Mouse (Mus musculus) hindbrain, embryonic 11.5 days (tissue): ENCODE results near the gene Ppat. TPM values are rescaled to one million over a fixed set of nuclear protein-coding genes. Genes with fewer than 3 reads are reported as not detected.

Experiments used
- ATAC-seq: fragments of 200-750 bp; cut with Nextera tagmentation; 2 replicates; pipeline ENCODE4 v1.8.0; 2017; ENCODE audit warnings: mild to moderate bottlenecking, moderate TSS enrichment, moderate library complexity; ENCODE audit not compliant: low FRiP score
- DNase-seq: peaks from one replicate; pipeline ENCODE4 v3.0.0-alpha.2; 2015; ENCODE audit warnings: low spot score
- H3K27ac ChIP-seq: fragments of 300-500 bp; sonication (generic); 2 replicates; pipeline ENCODE4 v1.5.1; 2014; ENCODE audit warnings: mild to moderate bottlenecking, low read depth, low read length
- H3K27me3 ChIP-seq: fragments of 300-500 bp; sonication (generic); 2 replicates; pipeline ENCODE4 v1.6.1; 2014; ENCODE audit warnings: mild to moderate bottlenecking, low read length, moderate library complexity, mixed read lengths; ENCODE audit not compliant: control insufficient read depth, insufficient read depth
- H3K36me3 ChIP-seq: fragments of 300-500 bp; sonication (generic); 2 replicates; pipeline ENCODE4 v1.6.1; 2014; ENCODE audit warnings: mild to moderate bottlenecking, low read length, moderate library complexity, mixed read lengths; ENCODE audit not compliant: control insufficient read depth, insufficient read depth
- H3K4me1 ChIP-seq: fragments of 300-500 bp; sonication (generic); replicated peaks from 2 replicates; pipeline ENCODE4 v1.6.1; 2014; ENCODE audit warnings: low read length, mixed read lengths; ENCODE audit not compliant: control insufficient read depth, insufficient read depth
- H3K4me2 ChIP-seq: fragments of 300-500 bp; sonication (generic); replicated peaks from 2 replicates; pipeline ENCODE4 v1.6.1; 2014; ENCODE audit warnings: mild to moderate bottlenecking, low read depth, low read length
- H3K4me3 ChIP-seq: fragments of 300-500 bp; sonication (generic); 2 replicates; pipeline ENCODE4 v1.5.1; 2014; ENCODE audit warnings: low read depth, low read length
- H3K9ac ChIP-seq: fragments of 300-500 bp; sonication (generic); 2 replicates; pipeline ENCODE4 v1.6.1; 2014; ENCODE audit warnings: low read depth, low read length
- H3K9me3 ChIP-seq: fragments of 300-500 bp; sonication (generic); 2 replicates; pipeline ENCODE4 v1.6.1; 2016; ENCODE audit warnings: low read length; ENCODE audit not compliant: control insufficient read depth
- WGBS: fragments of 180-500 bp; shearing (Covaris S2); extraction: QIAGEN DNeasy Blood & Tissue Kit; methylation state at CpG from one replicate; pipeline ENCODE4 v1.1.7; 2014; 5-methylcytosine and 5-hydroxymethylcytosine counted together
- polyA plus RNA-seq: library from polyadenylated mRNA; unstranded; fragments of >200 nt; fragmentation: Nextera tagmentation; extraction: Ambion mirVana; gene quantifications from 2 replicates; pipeline ENCODE4 v1.2.1, GENCODE M21; 2014

The Ppat gene
- polyA plus RNA-seq = 31.3 and 36.1 TPM in 2 replicates

- peak within 1 kb of the TSS; percentile 81 for H3K9ac ChIP-seq
- H3K9me3 ChIP-seq = no peaks in the 10 kb centered on the region
- peak; percentile 98 for DNase-seq
- no peaks in the 10 kb centered on the region; the same call in 1 of the 2 replicates for H3K4me1 ChIP-seq
- peak within 1 kb of the TSS; percentile 72 for H3K4me3 ChIP-seq
- peak within 1 kb of the TSS; percentile 81 for H3K4me2 ChIP-seq
- ATAC-seq = peak; percentile 97
- H3K36me3 ChIP-seq = no peaks in the 10 kb centered on the region
- H3K27me3 ChIP-seq = no peaks in the 10 kb centered on the region
- H3K27ac ChIP-seq = peak within 1 kb of the TSS; percentile 53
- WGBS = under 1% methylated on average over 75 of the region's 81 CpGs
Measured at GRCm38 (mm10) chr5:76951106-76952027, at the start of gene Ppat, which contains the start of gene Paics. Gene Ppat, minus strand, starts transcription at chr5:76951578. Gene Paics, plus strand, starts transcription at chr5:76951307.

- ATAC-seq = no peak
- no peak overlapping the region for H3K4me3 ChIP-seq
- H3K4me1 ChIP-seq = no peaks in the 10 kb centered on the region
- peak; percentile 59 for DNase-seq
- 67% methylated on average over 5 of the region's 5 CpGs for WGBS
- H3K36me3 ChIP-seq = peaks cover 3% of the 10 kb centered on the region
- no peaks in the 10 kb centered on the region for H3K9me3 ChIP-seq
- no peak overlapping the region for H3K27ac ChIP-seq
- H3K9ac ChIP-seq = no peak overlapping the region
- H3K4me2 ChIP-seq = no peak overlapping the region
- H3K27me3 ChIP-seq = no peaks in the 10 kb centered on the region
Measured at GRCm38 (mm10) chr5:76998416-76998815, 47.0 kb upstream of the Ppat start.

- Histone ChIP-seq H3K9me3 (no peaks in the 10 kb centered on the region), H3K36me3 (peaks cover 6% of the 10 kb centered on the region), H3K4me1 (no peaks in the 10 kb centered on the region), H3K4me3 (no peak overlapping the region), H3K9ac (no peak overlapping the region), H3K27me3 (no peaks in the 10 kb centered on the region), H3K4me2 (no peak overlapping the region), H3K27ac (no peak overlapping the region)
- WGBS = 90% methylated on average over 5 of the region's 5 CpGs
- ATAC-seq (no peak), DNase-seq (no peak)
Measured at GRCm38 (mm10) chr5:76993174-76993814, 41.9 kb upstream of the Ppat start.

- no peak for ATAC-seq
- H3K36me3 ChIP-seq = peaks cover 3% of the 10 kb centered on the region; the same call in 1 of the 2 replicates
- H3K9ac ChIP-seq = no peak overlapping the region
- no peaks in the 10 kb centered on the region for H3K9me3 ChIP-seq
- no peak overlapping the region for H3K4me3 ChIP-seq
- 95% methylated on average over 3 of the region's 3 CpGs for WGBS
- H3K27me3 ChIP-seq = no peaks in the 10 kb centered on the region
- H3K27ac ChIP-seq = no peak overlapping the region
- H3K4me2 ChIP-seq = no peak overlapping the region
- no peak for DNase-seq
- H3K4me1 ChIP-seq = no peaks in the 10 kb centered on the region
Measured at GRCm38 (mm10) chr5:76990789-76991188, 39.4 kb upstream of the Ppat start.

- Histone ChIP-seq H3K4me3 (no peak overlapping the region), H3K27me3 (no peaks in the 10 kb centered on the region), H3K9me3 (no peaks in the 10 kb centered on the region), H3K4me2 (no peak overlapping the region), H3K4me1 (no peaks in the 10 kb centered on the region), H3K36me3 (peaks cover 20% of the 10 kb centered on the region), H3K27ac (no peak overlapping the region), H3K9ac (no peak overlapping the region)
- no peak for DNase-seq
- WGBS = 93% methylated on average over 11 of the region's 11 CpGs
- no peak for ATAC-seq
Measured at GRCm38 (mm10) chr5:76984015-76984414, 32.6 kb upstream of the Ppat start.

- Histone ChIP-seq H3K9ac (no peak overlapping the region), H3K27ac (no peak overlapping the region)
- 92% methylated on average over 8 of the region's 8 CpGs for WGBS
Measured at GRCm38 (mm10) chr5:76975736-76976135, 24.4 kb upstream of the Ppat start.

GRCm38 (mm10) chr5:76974554-76975285, 23.3 kb upstream of the Ppat start, which contains the start of gene Srp72:
Gene Srp72, plus strand, starts transcription at chr5:76974683.
- ATAC-seq (peak; percentile 94), DNase-seq (peak; percentile 92)
- WGBS = under 1% methylated on average over 60 of the region's 60 CpGs
- Histone ChIP-seq H3K4me3 (peak within 1 kb of the TSS; percentile 94), H3K27ac (peak within 1 kb of the TSS; percentile 78), H3K9ac (peak within 1 kb of the TSS; percentile 81), H3K36me3 (no peaks in the 10 kb centered on the region), H3K4me2 (peak within 1 kb of the TSS; percentile 79), H3K4me1 (no peaks in the 10 kb centered on the region), H3K27me3 (no peaks in the 10 kb centered on the region), H3K9me3 (no peaks in the 10 kb centered on the region)

More at GRCm38 (mm10) chr5:76975736-76976135, 24.4 kb upstream of the Ppat start:
- H3K4me3 ChIP-seq = no peak overlapping the region; the same call in 1 of the 2 replicates
- DNase-seq (no peak), ATAC-seq (no peak)
- peaks cover 4% of the 10 kb centered on the region; the same call in 1 of the 2 replicates for H3K36me3 ChIP-seq
- no peaks in the 10 kb centered on the region for H3K27me3 ChIP-seq
- no peaks in the 10 kb centered on the region for H3K4me1 ChIP-seq
- no peak overlapping the region; the same call in 1 of the 2 replicates for H3K4me2 ChIP-seq
- H3K9me3 ChIP-seq = no peaks in the 10 kb centered on the region

- H3K4me2 ChIP-seq = peak overlapping the region; percentile 79
- no peak for DNase-seq
- peaks cover 2% of the 10 kb centered on the region; the same call in 1 of the 2 replicates for H3K36me3 ChIP-seq
- H3K27ac ChIP-seq = no peak overlapping the region
- H3K9ac ChIP-seq = peak overlapping the region; percentile 81
- WGBS = 3% methylated on average over 17 of the region's 17 CpGs
- no peaks in the 10 kb centered on the region for H3K4me1 ChIP-seq
- peak overlapping the region; percentile 94 for H3K4me3 ChIP-seq
- no peaks in the 10 kb centered on the region for H3K27me3 ChIP-seq
- no peaks in the 10 kb centered on the region for H3K9me3 ChIP-seq
- ATAC-seq = no peak
Measured at GRCm38 (mm10) chr5:76974207-76974553, 22.8 kb upstream of the Ppat start.
